Mouse (Mus musculus): ENCODE results near the gene B4galnt3.
A peak's percentile ranks its signal among the peaks of the same experiment; 100 is the strongest.

The B4galnt3 gene

GRCm38 (mm10) chr6:120186594-120186993 is 107.8 kb downstream of the B4galnt3 start:
- DNase-seq (ENCODE audit: low spot score in 2 of 2) = no peak

GRCm38 (mm10) chr6:120185756-120186155 is 108.6 kb downstream of the B4galnt3 start:
- no peak for DNase-seq (ENCODE audit: low spot score in 2 of 2)

DNA sequence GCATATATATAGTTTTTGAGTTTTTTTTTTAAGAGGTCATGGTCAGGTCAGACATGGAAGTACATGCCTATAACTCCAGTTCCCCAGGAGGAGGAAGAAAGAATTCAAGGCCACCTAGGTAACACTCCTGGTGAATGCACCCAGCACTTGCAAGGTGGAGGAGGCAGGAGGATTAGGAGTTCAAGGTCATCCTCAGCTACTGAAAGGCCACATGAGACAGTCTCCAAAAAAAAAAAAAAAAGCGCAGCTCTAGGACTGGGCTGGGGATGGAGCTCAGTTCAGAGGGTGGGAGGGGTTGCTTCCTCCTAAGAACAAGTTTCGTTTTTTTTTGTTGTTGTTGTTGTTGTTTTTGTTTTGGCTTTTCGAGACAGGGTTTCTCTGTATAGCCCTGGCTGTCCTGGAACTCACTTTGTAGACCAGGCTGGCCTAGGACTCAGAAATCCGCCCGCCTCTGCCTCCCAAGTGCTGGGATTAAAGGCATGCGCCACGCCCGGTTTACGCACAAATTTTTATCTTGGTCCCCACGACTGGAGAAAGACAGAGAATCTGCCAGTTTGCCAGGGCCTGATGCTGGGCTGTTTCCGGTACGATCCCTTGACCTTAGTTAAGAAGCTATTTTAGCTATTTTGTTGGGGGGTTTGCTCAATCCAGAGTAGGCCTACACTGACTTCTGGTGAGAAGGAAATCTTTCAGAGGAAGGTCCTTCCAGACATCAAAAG is 109.2 kb downstream of the B4galnt3 start:
- DNase-seq (ENCODE audit: low spot score in 2 of 2) = no peak

- no peak for DNase-seq (ENCODE audit: low spot score in 2 of 2)
These were observed 110.6 kb downstream of the B4galnt3 start for GRCm38 (mm10) chr6:120183771-120184170.

DNA sequence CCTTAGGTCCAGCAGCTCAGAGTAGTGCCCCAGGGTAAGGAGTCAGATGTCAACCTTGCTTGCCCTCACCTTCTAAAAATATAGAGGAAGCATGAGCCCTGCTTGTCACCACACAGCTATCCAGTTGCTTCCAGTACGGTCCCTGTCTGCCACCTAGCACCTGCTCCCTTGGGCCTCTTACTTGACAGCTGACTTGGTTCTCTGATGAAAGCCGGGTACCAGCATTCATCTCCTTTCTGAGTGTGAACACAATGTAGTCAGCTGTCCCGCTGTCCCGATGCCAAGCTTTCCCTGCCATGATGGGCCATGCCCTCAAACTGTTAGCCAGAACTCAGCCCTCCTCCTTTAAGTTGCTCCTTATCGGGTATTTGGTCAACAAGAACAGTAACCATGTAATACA is 112.2 kb downstream of the B4galnt3 start:
- DNase-seq (ENCODE audit: low spot score in 2 of 2) = no peak

DNA sequence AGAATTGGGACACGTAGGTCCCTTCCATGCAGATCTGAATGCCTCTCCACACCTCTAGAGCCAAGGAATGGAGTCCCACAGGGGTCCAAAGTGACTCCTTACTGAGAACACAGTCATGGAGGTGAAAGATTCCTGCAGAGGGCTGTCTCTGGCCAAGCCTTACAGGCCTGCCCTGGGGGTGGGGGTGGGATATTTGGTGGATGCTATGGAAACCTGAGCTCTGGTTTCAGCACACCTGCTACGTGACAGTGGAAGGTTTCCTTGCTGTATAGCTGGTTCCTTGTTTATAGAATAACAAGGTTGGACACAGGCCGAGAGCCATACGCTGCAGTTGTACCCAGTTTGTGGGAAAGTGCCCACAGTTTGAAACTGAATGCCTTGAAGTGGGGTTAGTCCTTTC is 113.9 kb downstream of the B4galnt3 start:
- no peak for DNase-seq (ENCODE audit: low spot score in 2 of 2)

GRCm38 (mm10) chr6:120179756-120180206 is 114.6 kb downstream of the B4galnt3 start:
- DNase-seq (ENCODE audit: low spot score in 2 of 2) = no peak

GRCm38 (mm10) chr6:120179044-120179755 is 115.2 kb downstream of the B4galnt3 start:
- no peak for DNase-seq (ENCODE audit: low spot score in 2 of 2)

GRCm38 (mm10) chr6:120175650-120176049 is 118.7 kb downstream of the B4galnt3 start:
- no peak for DNase-seq (ENCODE audit: low spot score in 2 of 2)

- DNase-seq (ENCODE audit: low spot score in 2 of 2) = no peak
These were observed 119.7 kb downstream of the B4galnt3 start for GRCm38 (mm10) chr6:120174602-120175115.

DNA sequence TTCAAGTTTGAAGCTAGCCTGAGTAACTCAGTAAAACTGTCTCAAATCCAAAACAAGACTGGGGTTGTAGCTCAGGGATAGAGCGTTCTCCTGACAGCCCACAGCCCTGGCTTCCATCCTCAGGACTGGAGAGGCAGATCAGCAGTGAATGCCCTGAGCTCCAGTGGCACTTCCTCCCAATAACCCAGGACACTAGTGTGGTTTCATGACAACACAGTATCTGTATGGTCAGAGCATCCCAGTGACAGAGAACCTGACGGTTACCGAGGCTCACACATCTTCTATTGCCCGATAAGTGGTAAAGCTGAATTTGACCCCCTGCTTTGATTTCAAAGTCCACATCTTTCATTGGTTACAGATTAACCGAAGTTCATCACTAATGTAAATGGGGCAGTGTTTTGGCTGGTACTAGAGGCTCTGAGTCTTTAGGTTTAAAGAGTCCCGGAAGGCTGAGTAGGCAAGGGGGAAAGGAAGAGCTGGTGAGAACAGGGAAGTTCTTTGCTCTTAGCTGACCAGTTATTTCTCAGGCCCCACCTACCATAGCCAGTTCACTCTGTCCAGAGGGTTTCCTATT is 120.2 kb downstream of the B4galnt3 start:
- DNase-seq (ENCODE audit: low spot score in 2 of 2) = no peak

- no peak for DNase-seq (ENCODE audit: low spot score in 2 of 2)
These were observed 121.9 kb downstream of the B4galnt3 start for GRCm38 (mm10) chr6:120172294-120173017.

- no peak for DNase-seq (ENCODE audit: low spot score in 2 of 2)
These were observed 126.8 kb downstream of the B4galnt3 start for GRCm38 (mm10) chr6:120167574-120167973.

DNA sequence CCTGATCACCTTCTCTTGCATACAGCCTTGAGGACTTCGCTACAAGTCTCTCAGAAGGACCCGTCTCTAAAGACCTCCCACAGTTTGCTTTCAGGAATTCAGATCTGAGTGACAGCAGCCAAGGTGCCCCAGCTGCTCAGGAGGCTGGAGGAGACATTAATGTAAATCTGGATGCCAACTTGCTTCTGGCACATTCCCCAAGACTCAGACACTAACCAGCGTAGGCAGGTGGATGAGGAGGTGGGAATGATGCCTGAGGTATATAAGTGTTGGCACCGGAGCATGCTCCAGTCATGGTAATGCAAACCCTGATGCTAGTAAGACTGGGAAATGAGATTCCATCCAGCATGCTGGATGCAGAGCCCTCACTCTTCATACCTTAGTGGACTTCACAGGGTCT is 129.6 kb downstream of the B4galnt3 start:
- DNase-seq (ENCODE audit: low spot score in 2 of 2) = no peak

DNA sequence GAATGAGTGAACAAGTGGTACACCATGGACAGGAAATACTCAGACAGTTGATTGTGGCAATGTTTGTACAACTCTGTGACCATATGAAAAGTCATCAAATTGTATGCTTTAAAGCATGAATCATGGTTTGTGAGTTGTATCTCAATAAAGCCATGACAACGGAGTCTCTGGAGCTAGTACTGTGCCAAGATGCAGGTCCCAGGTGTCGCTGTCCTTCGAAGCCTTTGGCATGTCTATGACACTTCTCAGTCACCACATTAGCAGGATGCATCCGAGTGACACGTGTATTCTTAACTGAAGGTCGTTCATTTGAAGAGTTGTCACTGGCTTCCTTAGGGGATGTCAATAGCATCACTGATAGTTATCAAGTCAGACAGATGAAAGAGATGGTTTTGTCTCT is 131.4 kb downstream of the B4galnt3 start:
- no peak for DNase-seq (ENCODE audit: low spot score in 2 of 2)

DNA sequence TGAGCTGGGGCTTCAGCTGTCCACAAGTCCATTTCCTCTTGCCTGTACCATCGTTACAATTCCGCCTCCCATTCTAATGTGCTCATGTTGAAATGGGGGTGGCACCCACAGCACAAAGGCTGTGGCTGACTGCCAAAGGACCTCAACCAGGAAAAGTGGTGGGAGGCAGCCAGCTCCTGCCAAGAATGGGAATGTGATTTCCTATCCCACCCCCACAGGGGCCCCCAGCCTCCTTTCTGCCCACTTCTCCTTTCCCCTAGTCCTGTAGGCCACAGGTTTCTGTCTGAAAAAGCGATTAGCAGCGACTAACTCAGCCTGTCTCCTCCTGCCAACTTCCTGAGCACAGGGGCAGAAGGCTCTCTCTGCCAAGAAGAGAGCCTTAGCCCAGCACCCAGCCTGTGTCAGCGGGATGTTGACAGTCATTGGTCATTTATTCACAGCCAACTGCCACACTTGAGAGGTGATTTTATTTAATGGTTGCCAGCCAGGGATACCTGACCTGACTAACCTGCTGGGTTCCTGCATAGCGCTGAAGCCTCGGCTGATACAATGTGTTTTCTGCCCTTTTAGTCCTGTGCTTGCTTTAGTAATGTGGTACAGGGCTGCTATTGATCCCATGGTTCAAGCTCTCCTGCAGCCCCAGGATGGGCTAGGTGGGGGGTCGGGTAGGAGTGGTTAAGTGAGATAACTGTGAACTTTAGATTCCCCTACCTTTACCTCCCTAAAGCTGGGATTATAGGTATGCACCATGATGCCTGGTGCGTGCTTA is 135.0 kb downstream of the B4galnt3 start:
- peak in 1 of 2 experiments; percentile 23 for DNase-seq (ENCODE audit: low spot score in 2 of 2)

- DNase-seq (ENCODE audit: low spot score in 2 of 2) = no peak
These were observed 136.9 kb downstream of the B4galnt3 start for GRCm38 (mm10) chr6:120157479-120157878.

- no peak for DNase-seq (ENCODE audit: low spot score in 2 of 2)
These were observed 138.8 kb downstream of the B4galnt3 start for GRCm38 (mm10) chr6:120155510-120155909.

DNA sequence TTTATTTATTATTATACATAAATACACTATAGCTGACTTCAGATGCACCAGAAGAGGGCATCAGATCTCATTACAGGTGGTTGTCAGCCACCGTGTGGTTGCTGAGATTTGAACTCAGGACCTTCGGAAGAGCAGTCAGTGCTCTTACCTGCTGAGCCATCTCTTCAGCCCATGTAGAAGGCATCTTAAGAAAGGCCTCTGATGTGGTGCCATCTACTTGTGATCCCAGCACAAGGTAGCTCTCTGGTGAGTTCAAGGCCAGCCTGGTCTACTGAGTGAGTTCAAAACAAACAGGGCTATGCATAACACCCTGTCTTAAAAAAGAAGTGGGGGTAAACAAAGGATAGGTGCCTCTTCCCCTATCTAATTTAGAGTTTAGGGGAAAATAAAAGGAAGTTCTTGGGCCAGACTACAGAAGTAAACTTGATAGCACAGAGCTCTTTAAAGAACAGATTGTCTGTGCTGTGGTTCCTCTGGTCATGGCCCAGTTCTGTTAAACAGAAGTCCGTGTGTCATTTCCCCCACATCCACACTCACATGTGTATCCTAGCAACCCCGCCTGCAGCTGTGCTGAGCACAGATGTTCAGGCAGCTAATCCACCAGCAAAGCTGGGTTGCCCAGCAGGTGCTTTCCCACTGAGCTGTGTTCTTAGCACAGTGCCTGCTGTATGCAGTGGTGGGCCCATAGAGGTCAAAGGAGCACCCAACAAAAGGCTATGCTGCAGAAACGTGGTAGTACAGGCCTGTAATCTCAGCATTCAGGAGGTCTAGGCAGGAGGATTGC is 139.6 kb downstream of the B4galnt3 start:
- DNase-seq (ENCODE audit: low spot score in 2 of 2) = peak in 1 of 2 experiments; percentile 25

Measured in urinary bladder, adult 18-20 months (tissue).